Mouse (Mus musculus) E14TG2a.4 (cell line): Measurements from ENCODE around the gene Chml.

Experiments
- CTCF ChIP-seq: conservative IDR thresholded peaks from 2 replicates; pipeline ENCODE4 v1.5.1; 2014; ENCODE audit warnings: low read length
- POU5F1 ChIP-seq: IDR thresholded peaks from 2 replicates; pipeline ENCODE4 v1.6.1; 2014; ENCODE audit warnings: low read length, borderline replicate concordance

GRCm38 (mm10) chr1:175701145-175701544, 8.4 kb upstream of the Chml start:
- TF ChIP-seq CTCF (no peak), POU5F1 (no peak)
